In the genomic region with DNA sequence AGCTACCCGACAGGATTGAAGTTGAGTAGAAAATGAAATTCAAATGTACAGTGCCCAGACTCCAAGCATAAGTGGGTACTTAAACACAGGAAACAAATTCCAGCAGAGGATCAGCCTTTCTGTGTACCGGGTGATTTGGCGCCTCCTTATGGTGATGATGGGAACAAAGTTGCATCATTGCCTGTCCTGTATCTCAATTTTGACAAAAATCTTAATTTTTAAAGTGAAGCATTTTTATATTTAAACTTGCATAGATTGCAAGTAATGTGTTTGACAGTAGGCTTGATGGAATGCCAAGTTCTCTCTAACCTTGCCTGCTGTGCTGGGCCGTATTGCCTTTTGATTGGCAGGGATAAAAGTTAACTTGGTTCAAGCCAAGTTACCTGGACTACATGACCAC, we compare ENCODE assay signal across 7 mouse cellular contexts. TPM values are rescaled to one million over a fixed set of nuclear protein-coding genes. Genes with fewer than 3 reads are reported as not detected.
DNase-seq lines count a peak whose midpoint lies in the region; ATAC-seq and TF ChIP-seq lines count a peak whose summit lies in the region.

No protein-coding gene starts in this region.

- peaks cover 16 to 48% of the 10 kb centered on the region in 2 experiments for H3K4me1 ChIP-seq in CH12.LX (ENCODE audit: control insufficient read depth in 1 of 2, insufficient read depth in 2 of 2)
- peaks cover 41% of the 10 kb centered on the region for H3K4me1 ChIP-seq in forebrain, embryonic 10.5 days
- H3K4me1 ChIP-seq in stomach, embryonic 15.5 days: peaks cover 25% of the 10 kb centered on the region

- TF ChIP-seq EP300 in CH12.LX (IDR thresholded peaks at IDR 0.05; ENCODE audit: low read length): no peak

- dilution Hi-C loops in CH12.LX (cut with MboI; ENCODE audit: extremely low pct_ligation_motif_present, extremely low pct_unique_long_range_greater_than_20kb, low sequenced_read_pairs): no loop called here

- in situ Hi-C loops in CH12.LX (cut with MboI; ENCODE audit: low pct_ligation_motif_present, low pct_unique_long_range_greater_than_20kb, low sequenced_read_pairs): no loop called here

- no peak for TF ChIP-seq POLR2A in CH12.LX (IDR thresholded peaks at IDR 0.05; ENCODE audit: low read depth, low read length)

- no peak for ATAC-seq in stomach, embryonic 15.5 days (ENCODE audit: insufficient read depth, low FRiP score, low read depth)

- H3K36me3 ChIP-seq in CH12.LX (replicated peaks in 1 of 2; ENCODE audit: control insufficient read depth in 1 of 2, insufficient read depth in 1 of 2, low read length in 1 of 2): peaks cover 39 to 54% of the 10 kb centered on the region in 2 experiments
- H3K36me3 ChIP-seq in forebrain, embryonic 10.5 days (replicated peaks): peaks cover 56% of the 10 kb centered on the region
- peaks cover 33% of the 10 kb centered on the region for H3K36me3 ChIP-seq in stomach, embryonic 15.5 days

- WGBS in forebrain, embryonic 10.5 days: 31% methylated on average over 4 of the region's 4 CpGs
- WGBS in stomach, embryonic 15.5 days: 22% methylated on average over 4 of the region's 4 CpGs

- no peaks in the 10 kb centered on the region for H3K79me2 ChIP-seq in CH12.LX (replicated peaks; ENCODE audit: control insufficient read depth, extremely low read depth, insufficient read depth, poor library complexity, severe bottlenecking)

- peak overlapping the region; percentile 73 for H3K9ac ChIP-seq in CH12.LX (ENCODE audit: insufficient read depth, low read depth)
- peak overlapping the region; percentile 10; the same call in 1 of the 2 replicates for H3K9ac ChIP-seq in stomach, embryonic 15.5 days

- peak; percentile 50 for TF ChIP-seq RAD21 in CH12.LX (IDR thresholded peaks at IDR 0.05; ENCODE audit: low read depth, low read length)

- TF ChIP-seq CTCF in CH12.LX (conservative IDR thresholded peaks at IDR 0.05 in 1 of 2, IDR thresholded peaks at IDR 0.05 in 1 of 2; ENCODE audit: low read depth in 2 of 2, low read length in 2 of 2): peak; percentile 70 to 75

- no peaks in the 10 kb centered on the region for H3K27me3 ChIP-seq in CH12.LX (replicated peaks)
- H3K27me3 ChIP-seq in forebrain, embryonic 10.5 days (ENCODE audit: poor library complexity, severe bottlenecking): 0 out of 2 replicates have a peak, but pooled peaks cover under 1% of the 10 kb centered on the region
- H3K27me3 ChIP-seq in stomach, embryonic 15.5 days (replicated peaks): no peaks in the 10 kb centered on the region

- no peak overlapping the region; the same call in 1 of the 2 replicates for H3K27ac ChIP-seq in CH12.LX (ENCODE audit: insufficient read depth, low read depth)
- peak overlapping the region; percentile 98 for H3K27ac ChIP-seq in forebrain, embryonic 10.5 days
- H3K27ac ChIP-seq in stomach, embryonic 15.5 days: peak overlapping the region; percentile 90

- no peaks in the 10 kb centered on the region for H3K9me3 ChIP-seq in CH12.LX (replicated peaks; ENCODE audit: low read length)
- no peaks in the 10 kb centered on the region for H3K9me3 ChIP-seq in forebrain, embryonic 10.5 days
- H3K9me3 ChIP-seq in stomach, embryonic 15.5 days: no peaks in the 10 kb centered on the region

- H3K4me2 ChIP-seq in CH12.LX (ENCODE audit: insufficient read depth, low read depth, poor library complexity, severe bottlenecking): peak overlapping the region; percentile 72
- peak overlapping the region; percentile 73 for H3K4me2 ChIP-seq in stomach, embryonic 15.5 days

- peak overlapping the region; percentile 43 to 82 (median 53) for H3K4me3 ChIP-seq in CH12.LX (replicated peaks in 1 of 3; ENCODE audit: low read depth in 2 of 3, low read length in 2 of 3, poor library complexity in 1 of 3)
- H3K4me3 ChIP-seq in forebrain, embryonic 10.5 days: peak overlapping the region; percentile 76
- peak overlapping the region; percentile 68 for H3K4me3 ChIP-seq in stomach, embryonic 15.5 days (replicated peaks)

- DNase-seq in CH12.LX (ENCODE audit: extremely low read depth): peak; percentile 77
- peak; percentile 76 for DNase-seq in R1 (ENCODE audit: low read depth, low spot score)
- DNase-seq in forebrain, embryonic 10.5 days (ENCODE audit: extremely low spot score, low spot score): no peak
- DNase-seq in kidney, adult 9 months: peak; percentile 67
- peak; percentile 82 for DNase-seq in lung, postnatal 10 days
- DNase-seq in right cerebral cortex, postnatal 4 days: no peak

TF ChIP-seq in CH12.LX, 34 proteins besides CTCF, POLR2A, EP300 and RAD21 (continues in another document):
- TF ChIP-seq MAX (IDR thresholded peaks at IDR 0.05; ENCODE audit: low read length) (no peak), RCOR1 (conservative IDR thresholded peaks at IDR 0.05; ENCODE audit: low read depth, low read length) (no peak), TBP (conservative IDR thresholded peaks at IDR 0.05; ENCODE audit: low read depth, low read length) (no peak), MXI1 (IDR thresholded peaks at IDR 0.05; ENCODE audit: low read depth, low read length) (no peak), USF2 (conservative IDR thresholded peaks at IDR 0.05; ENCODE audit: low read depth, low read length) (no peak), JUND (conservative IDR thresholded peaks at IDR 0.05; ENCODE audit: low read depth, low read length) (0 out of 2 replicates have a peak, but pooled peaks have one; percentile 51), E2F4 (IDR thresholded peaks at IDR 0.05; ENCODE audit: insufficient replicate concordance, low read depth, low read length) (0 out of 2 replicates have a peak, but pooled peaks have one; percentile 38), NELFE (IDR thresholded peaks at IDR 0.05; ENCODE audit: low read depth, low read length) (no peak), ZKSCAN1 (IDR thresholded peaks at IDR 0.05; ENCODE audit: borderline replicate concordance, low read depth, low read length) (no peak), HCFC1 (IDR thresholded peaks at IDR 0.05; ENCODE audit: low read depth, low read length) (no peak), SIN3A (IDR thresholded peaks at IDR 0.05; ENCODE audit: low read length) (no peak), UBTF (IDR thresholded peaks at IDR 0.05; ENCODE audit: low read depth, low read length) (no peak), IRF4 (IDR thresholded peaks at IDR 0.05; ENCODE audit: low read depth, low read length) (no peak), ZNF384 (IDR thresholded peaks at IDR 0.05; ENCODE audit: low read depth, low read length) (no peak), POLR2AphosphoS2 (IDR thresholded peaks at IDR 0.05; ENCODE audit: low read depth, low read length) (no peak), KAT2A (IDR thresholded peaks at IDR 0.05; ENCODE audit: insufficient replicate concordance, low read length) (no peak), MAZ (IDR thresholded peaks at IDR 0.05; ENCODE audit: low read depth, low read length) (no peak), ZC3H11A (IDR thresholded peaks at IDR 0.05; ENCODE audit: low read depth, low read length) (no peak), CHD1 (IDR thresholded peaks at IDR 0.05; ENCODE audit: low read depth, low read length) (0 out of 2 replicates have a peak, but pooled peaks have one; percentile 30), USF1 (IDR thresholded peaks at IDR 0.05; ENCODE audit: low read depth, low read length) (no peak), TCF12 (IDR thresholded peaks at IDR 0.05; ENCODE audit: low read depth, low read length) (no peak), PAX5 (IDR thresholded peaks at IDR 0.05; ENCODE audit: low read length) (no peak), JUN (IDR thresholded peaks at IDR 0.05; ENCODE audit: insufficient read depth, low read depth, low read length) (no peak), ZMIZ1 (IDR thresholded peaks at IDR 0.05; ENCODE audit: low read depth, low read length) (no peak), ELF1 (IDR thresholded peaks at IDR 0.05; ENCODE audit: low read depth, low read length) (0 out of 2 replicates have a peak, but pooled peaks have one; percentile 17), MAFK (IDR thresholded peaks at IDR 0.05; ENCODE audit: insufficient replicate concordance, low read length) (0 out of 2 replicates have a peak, but pooled peaks have one; percentile 27), NRF1 (IDR thresholded peaks at IDR 0.05; ENCODE audit: low read depth, low read length) (no peak)

RNA-seq across cellular contexts. Expression of a gene that starts 1.2 kb away (rescaled TPM):
- total RNA-seq in CH12.LX (2012; rRNA removed): 3.2 TPM in 2 replicates
- 2.1 and 2.2 TPM in 2 replicates for total RNA-seq in CH12.LX (2014; rRNA removed)
- 1.7 and 2.1 TPM in 2 replicates for polyA plus RNA-seq in CH12.LX (2012; ENCODE audit: insufficient read length, low read depth)
- polyA plus RNA-seq in forebrain, embryonic 10.5 days (2016; fragmentation: Nextera tagmentation; extraction: Ambion mirVana): 10.0 and 10.7 TPM in 2 replicates
- polyA plus RNA-seq in stomach, embryonic 15.5 days (2015; fragmentation: Nextera tagmentation; extraction: Ambion mirVana): 6.1 and 7.1 TPM in 2 replicates

RNA-seq across cellular contexts. Expression of a gene that starts 1.8 kb away (rescaled TPM):
- total RNA-seq in CH12.LX (2012; rRNA removed) (10.7 and 11.6 TPM in 2 replicates), CH12.LX (2014; rRNA removed) (5.0 and 6.0 TPM in 2 replicates)
- 12.2 and 14.4 TPM in 2 replicates for polyA plus RNA-seq in CH12.LX (2012; ENCODE audit: insufficient read length, low read depth)
- 15.3 and 15.4 TPM in 2 replicates for polyA plus RNA-seq in forebrain, embryonic 10.5 days (2016; fragmentation: Nextera tagmentation; extraction: Ambion mirVana)
- polyA plus RNA-seq in stomach, embryonic 15.5 days (2015; fragmentation: Nextera tagmentation; extraction: Ambion mirVana): 18.2 and 19.9 TPM in 2 replicates

RNA-seq across cellular contexts. Expression of a gene that starts 7.6 kb away (rescaled TPM):
- total RNA-seq in CH12.LX (2012; rRNA removed) (0.17 TPM in 1 of 2 replicates, not detected in the other), CH12.LX (2014; rRNA removed) (not detected in 2 replicates)
- polyA plus RNA-seq in CH12.LX (2012; ENCODE audit: insufficient read length, low read depth): 0.36 and 0.55 TPM in 2 replicates
- polyA plus RNA-seq in forebrain, embryonic 10.5 days (2016; fragmentation: Nextera tagmentation; extraction: Ambion mirVana): 22.5 and 23.3 TPM in 2 replicates
- polyA plus RNA-seq in stomach, embryonic 15.5 days (2015; fragmentation: Nextera tagmentation; extraction: Ambion mirVana): 184 and 204 TPM in 2 replicates

RNA-seq across cellular contexts. Expression of a gene that starts 26.5 kb away (rescaled TPM):
- 0.21 and 0.25 TPM in 2 replicates for total RNA-seq in CH12.LX (2012; rRNA removed)
- not detected in 2 replicates for total RNA-seq in CH12.LX (2014; rRNA removed)
- polyA plus RNA-seq in CH12.LX (2012; ENCODE audit: insufficient read length, low read depth): not detected in 2 replicates
- polyA plus RNA-seq in forebrain, embryonic 10.5 days (2016; fragmentation: Nextera tagmentation; extraction: Ambion mirVana): 0.28 TPM in 1 of 2 replicates, not detected in the other
- 0.57 and 1.1 TPM in 2 replicates for polyA plus RNA-seq in stomach, embryonic 15.5 days (2015; fragmentation: Nextera tagmentation; extraction: Ambion mirVana)

RNA-seq across cellular contexts. Expression of a gene that starts 32.8 kb away (rescaled TPM):
- total RNA-seq in CH12.LX (2012; rRNA removed) (1.0 and 4.1 TPM in 2 replicates), CH12.LX (2014; rRNA removed) (0.43 and 1.1 TPM in 2 replicates)
- polyA plus RNA-seq in CH12.LX (2012; ENCODE audit: insufficient read length, low read depth): 0.70 and 0.98 TPM in 2 replicates
- not detected in 2 replicates for polyA plus RNA-seq in forebrain, embryonic 10.5 days (2016; fragmentation: Nextera tagmentation; extraction: Ambion mirVana)
- 1.0 and 2.4 TPM in 2 replicates for polyA plus RNA-seq in stomach, embryonic 15.5 days (2015; fragmentation: Nextera tagmentation; extraction: Ambion mirVana)

Comparison
In these comparisons a context has a peak if more than half of its experiments do, and no peak if none do; other contexts are left out.
1. DNase-seq: peak in CH12.LX (single experiment), R1 (single experiment), kidney, adult 9 months (single experiment) and lung, postnatal 10 days (single experiment); none in forebrain, embryonic 10.5 days (single experiment) and right cerebral cortex, postnatal 4 days (single experiment).
2. RNA of a gene that starts 7.6 kb away (polyA plus RNA-seq): 184 to 204 TPM in stomach, embryonic 15.5 days and 22.5 to 23.3 TPM in forebrain, embryonic 10.5 days; 0.36 to 0.55 TPM in CH12.LX; every median in the first group is over 10 times any median in the second.
3. Peak in every context shown above with its lines, with median percentiles within 50 percentile points of each other: H3K4me3 ChIP-seq.